Mouse (Mus musculus): Measurements from ENCODE around the gene Ms4a14. TPM values are rescaled to one million over a fixed set of nuclear protein-coding genes. Genes with fewer than 3 reads are reported as not detected.
"Not testable (repeated sequence)": the region's sequence is repeated elsewhere in the genome, so short reads cannot be mapped to it uniquely, and the experiment has no call there.

The Ms4a14 gene
- total RNA-seq (2021) = not detected

- DNase-seq = no peak
Observed at GRCm38 (mm10) chr19:11314354-11314753, at the start of gene Ms4a14. Gene Ms4a14 (minus strand): TSS chr19:11314454.

- DNase-seq = no peak
Observed at GRCm38 (mm10) chr19:11362002-11362401, 47.7 kb upstream of the Ms4a14 start.

GRCm38 (mm10) chr19:11360106-11360505 lies 45.9 kb upstream of the Ms4a14 start:
- DNase-seq = no peak

DNA sequence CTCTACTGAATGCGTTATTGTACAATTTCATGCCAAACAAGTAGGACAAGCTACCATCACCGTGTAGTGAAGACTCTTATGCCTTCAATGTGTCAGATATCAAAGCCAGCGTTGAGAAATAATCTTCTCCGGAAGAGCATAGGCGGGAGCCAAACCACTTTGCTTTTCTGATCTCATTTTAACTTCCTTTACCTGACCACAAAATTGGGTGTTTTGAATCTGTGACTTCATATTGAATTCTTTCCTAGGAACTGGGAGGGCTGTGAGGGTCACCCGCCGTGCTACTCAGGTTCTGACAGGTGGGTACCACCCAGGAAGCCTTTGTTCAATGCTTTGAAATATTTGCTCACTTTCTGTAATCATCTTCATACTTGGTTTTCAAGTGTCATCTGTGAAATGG lies 41.5 kb upstream of the Ms4a14 start:
- no peak for DNase-seq

DNA sequence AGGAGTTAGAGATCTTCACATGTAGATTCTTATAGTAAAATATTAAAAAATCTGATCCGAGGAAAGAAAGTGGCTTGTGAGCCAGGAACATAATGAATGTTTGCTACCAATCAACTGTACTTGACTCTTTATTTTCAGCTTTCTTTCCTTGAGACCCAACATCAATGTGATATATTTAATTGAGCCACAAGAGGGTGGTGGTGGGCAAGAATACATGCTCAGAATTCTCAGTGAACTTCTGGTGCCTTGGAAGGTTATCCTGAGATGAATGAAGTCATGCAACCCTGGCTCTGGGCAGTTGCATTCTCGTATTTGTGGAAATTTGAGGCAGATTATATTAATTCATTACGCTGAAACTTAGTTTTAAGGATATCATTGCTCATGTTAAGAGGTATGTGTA lies 37.6 kb upstream of the Ms4a14 start:
- DNase-seq = peak; percentile 6

DNA sequence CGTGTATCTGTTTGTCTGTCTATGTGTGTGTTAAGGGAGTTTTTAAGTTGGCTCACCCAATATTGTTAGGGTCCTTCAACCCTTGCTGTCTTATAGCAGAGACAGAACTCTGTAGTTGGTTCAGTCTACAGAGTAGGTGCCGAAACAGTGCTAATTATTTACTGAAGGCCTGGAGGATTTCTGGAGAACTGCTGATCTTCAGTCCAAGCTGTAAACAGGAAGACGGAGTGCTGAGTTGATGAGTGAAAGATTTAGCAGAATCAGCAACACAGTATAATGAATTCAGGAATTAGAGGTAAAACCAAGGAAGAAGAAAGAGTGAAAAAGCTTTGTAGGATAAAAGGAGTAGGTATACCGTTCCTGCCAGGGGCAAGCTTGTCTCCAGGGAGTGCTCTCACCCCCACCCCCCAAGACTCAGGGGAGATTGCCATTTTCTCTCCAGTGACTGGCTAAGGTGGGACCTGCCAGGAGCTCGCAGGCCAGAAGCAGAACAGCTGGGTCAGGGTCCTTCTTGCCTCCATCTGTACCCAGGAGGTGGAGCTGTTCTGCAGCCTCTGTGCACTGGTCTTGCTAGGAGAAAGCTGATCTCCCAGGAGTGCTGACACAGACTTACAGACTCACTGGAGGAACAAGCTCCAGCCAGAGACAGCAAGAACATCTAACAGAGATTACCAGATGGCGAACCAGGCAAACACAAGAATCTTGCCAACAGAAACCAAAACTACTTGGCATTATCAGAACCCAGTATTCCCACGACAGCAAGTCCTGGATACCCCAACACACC lies 35.6 kb upstream of the Ms4a14 start:
- DNase-seq = peak; percentile 6

- no peak for DNase-seq
Observed at GRCm38 (mm10) chr19:11343992-11344391, 29.7 kb upstream of the Ms4a14 start.

DNA sequence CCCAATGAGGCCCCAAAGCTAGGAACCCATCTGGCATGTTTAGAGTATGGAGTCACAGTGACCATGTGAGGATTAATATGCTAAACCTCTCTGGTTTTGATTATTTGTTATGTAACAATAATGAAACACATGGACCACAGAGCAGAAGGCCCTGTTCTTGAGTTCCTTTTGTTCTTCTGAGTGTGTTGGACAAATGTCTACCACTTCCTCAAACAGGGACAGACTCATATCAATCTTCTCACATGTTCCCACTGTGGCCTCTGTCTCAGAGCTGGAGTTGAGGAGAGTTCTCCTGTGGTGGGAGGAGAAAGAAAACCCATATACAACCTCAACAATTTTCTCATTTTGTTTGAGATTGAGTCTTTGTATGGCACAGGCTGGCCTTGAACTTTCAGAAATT lies 28.9 kb upstream of the Ms4a14 start:
- DNase-seq = no peak

- no peak for DNase-seq
Observed at GRCm38 (mm10) chr19:11335932-11336331, 21.7 kb upstream of the Ms4a14 start, which contains the start of gene Ms4a7. Gene Ms4a7 (minus strand): TSS chr19:11336146.

DNA sequence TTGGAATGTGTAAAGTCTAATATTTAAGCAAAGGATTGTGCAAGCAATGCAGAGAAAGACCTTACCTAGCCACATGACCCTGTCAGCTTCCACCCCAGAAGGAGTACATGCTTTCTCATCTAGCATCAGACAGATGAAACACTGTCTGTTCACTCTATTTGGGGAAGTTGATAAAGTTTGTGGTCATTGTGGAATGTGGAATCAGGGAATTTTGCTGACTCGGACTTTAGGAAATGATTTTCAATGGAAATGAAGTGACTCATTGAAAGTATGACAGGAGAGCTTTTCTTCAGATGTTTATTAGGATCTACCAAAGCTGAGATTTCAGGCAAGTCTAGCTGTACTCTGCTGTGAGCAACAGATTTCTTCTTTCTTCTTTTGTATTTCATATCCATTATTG lies 6.9 kb upstream of the Ms4a14 start:
- DNase-seq = no peak

- DNase-seq = no peak
Observed at GRCm38 (mm10) chr19:11316786-11317185, 2.5 kb upstream of the Ms4a14 start.

DNA sequence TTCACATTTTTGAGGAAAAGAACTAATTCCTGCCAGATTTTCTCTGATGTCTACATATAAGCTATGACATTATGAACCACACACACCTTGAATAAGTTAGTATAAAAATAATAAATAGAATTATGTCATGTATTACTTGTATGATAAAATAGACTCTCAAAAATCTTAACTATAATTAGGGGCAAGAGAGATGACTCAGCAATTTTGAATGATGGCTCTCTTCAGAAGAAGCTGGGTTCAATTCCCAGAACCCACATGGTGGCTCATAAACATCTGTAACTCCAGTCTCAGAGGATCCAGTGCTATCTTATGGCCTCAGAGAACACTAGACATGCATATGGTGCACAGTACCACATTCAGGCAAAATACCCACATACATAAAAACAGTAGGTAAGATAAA lies 5.4 kb downstream of the Ms4a14 start:
- no peak for DNase-seq

DNA sequence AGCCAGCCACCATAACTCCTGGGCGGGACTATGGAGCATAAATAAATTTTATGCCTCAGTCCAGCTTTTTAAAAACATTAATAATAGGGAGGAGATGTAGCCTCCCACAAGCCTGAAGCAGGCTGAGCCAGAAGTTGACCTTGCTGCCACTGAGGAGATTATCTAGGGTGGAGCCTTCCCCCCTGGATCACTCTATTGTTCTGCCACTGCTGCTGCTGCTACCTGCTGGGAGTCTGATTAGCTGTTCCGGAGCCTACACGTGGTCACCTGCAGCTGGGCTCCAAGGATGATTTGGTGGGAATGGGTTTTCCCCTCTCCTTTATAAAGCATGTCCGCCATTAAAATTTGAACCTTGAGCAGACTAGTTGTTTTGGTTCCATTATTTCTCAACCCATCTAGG lies 14.7 kb downstream of the Ms4a14 start:
- DNase-seq = not testable (repeated sequence)

GRCm38 (mm10) chr19:11298939-11299338 lies 15.3 kb downstream of the Ms4a14 start:
- DNase-seq = no peak

- not testable (repeated sequence) for DNase-seq
Observed at GRCm38 (mm10) chr19:11293616-11294015, 20.6 kb downstream of the Ms4a14 start.

- DNase-seq = no peak
Observed at GRCm38 (mm10) chr19:11292990-11293389, 21.3 kb downstream of the Ms4a14 start.

DNA sequence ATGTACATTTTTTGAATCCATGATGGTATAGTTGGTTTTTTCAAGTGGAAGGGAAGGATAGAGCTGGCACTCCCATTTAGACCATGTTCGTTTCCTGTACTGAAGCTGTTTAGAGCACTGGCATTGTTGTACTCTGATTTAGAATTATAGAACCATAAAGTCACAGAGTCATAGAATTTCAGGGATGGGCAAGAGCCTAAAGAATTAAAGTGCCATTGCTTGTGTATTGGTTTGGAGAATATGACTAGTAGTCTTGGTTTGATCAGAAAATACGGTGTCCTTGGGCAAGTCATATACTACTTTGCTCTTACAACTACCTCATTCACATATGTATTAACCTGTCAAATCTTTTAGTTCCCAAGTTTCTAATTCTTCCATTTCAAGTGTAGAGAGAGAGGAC lies 30.5 kb downstream of the Ms4a14 start, which contains the start of gene Ms4a5:
Ms4a5 (minus strand) TSS at position 101 of the 400 bp plus-strand sequence.
- no peak for DNase-seq

GRCm38 (mm10) chr19:11280223-11280622 lies 34.0 kb downstream of the Ms4a14 start:
- no peak for DNase-seq

DNA sequence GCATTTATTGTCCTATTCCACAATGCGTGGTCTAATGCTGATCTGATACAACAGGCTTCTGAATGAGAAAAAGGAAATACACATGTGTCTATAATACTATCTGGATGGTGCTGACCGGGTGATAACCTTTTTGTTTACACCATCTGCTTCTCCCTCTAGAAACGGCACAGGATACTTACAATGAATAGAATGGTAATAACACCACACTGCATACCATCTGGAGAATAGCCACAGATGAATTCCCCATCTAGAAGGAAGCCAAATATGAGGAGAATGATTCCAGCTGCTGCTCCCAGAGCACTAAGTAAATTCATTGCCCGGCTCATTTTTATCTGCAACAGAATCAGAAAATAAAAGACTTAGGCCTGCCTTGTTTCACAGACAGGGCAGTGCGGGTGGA lies 37.8 kb downstream of the Ms4a14 start:
- DNase-seq = no peak

DNA sequence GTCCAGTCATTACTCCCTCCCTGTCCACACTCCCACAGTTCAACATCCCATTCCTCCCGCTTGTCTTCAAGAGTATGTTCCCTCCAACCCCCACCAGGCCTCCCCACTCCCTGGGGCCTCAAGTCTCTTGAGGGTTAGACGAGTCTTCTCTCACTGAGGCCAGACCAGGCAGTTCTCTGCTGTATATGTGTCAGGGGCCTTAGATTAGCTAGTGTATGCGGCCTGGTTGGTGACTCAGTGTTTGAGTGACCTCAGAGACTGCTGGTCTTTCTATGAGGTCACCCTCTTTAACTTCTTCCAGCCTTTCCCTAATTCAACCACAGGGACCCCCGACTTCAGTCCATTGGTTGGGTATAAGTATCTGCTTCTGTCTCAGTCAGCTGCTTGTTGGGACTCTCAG lies 47.3 kb downstream of the Ms4a14 start:
- no peak for DNase-seq

DNA sequence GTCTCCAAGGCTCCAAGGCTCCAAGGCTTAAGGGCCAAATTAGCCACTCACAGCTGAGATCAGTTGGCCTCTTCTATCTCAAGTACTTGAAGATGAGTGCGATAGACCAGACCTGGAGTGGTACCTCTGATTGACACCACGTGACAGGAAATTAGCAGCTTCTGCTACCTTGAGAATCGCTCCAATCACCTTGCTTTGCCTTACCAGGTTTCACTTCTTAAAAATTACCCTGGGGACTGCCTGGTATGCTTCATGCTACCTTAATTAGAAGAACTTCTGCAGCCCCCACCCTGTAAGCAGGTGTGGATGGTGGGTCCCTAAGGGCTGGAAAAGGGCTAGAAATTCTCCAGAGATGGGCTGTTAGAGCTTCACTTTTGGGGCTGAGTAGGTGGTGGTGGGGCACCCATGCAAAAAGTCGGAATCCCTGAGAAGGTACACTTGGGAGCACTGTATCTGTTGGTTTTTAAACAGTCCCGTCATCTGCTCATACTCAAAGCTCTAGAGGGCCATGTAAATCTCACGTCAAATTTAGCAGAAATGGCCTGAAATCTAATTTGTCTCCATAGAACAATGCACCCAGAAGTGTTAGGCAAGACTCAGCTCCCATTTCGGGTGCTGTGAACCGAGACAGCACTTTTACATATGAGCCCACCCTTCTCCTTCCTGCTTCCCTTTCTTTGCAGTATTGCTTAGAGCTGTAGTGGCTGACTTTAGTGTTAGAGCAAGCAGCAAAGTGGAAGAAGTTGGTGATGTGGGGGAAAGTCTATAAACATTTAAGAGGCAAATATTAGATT lies 48.0 kb downstream of the Ms4a14 start, which contains the start of gene Ms4a1:
Ms4a1 (minus strand) TSS at position 190 of the 794 bp plus-strand sequence.
- DNase-seq = no peak

GRCm38 (mm10) chr19:11264602-11265185 lies 49.6 kb downstream of the Ms4a14 start:
- DNase-seq = no peak

- no peak for DNase-seq
Observed at GRCm38 (mm10) chr19:11263549-11263948, 50.7 kb downstream of the Ms4a14 start.
